Mouse (Mus musculus): ENCODE measurements at regions not wholly inside any gene's neighbourhood (a gene's known extent, or its start where the extent isn't known, plus 50 kb on each side); places are given as distances from the start of the nearest gene placed in this dataset.

GRCm38 (mm10) chr6:140304105-140304504 is 119.7 kb upstream of the Plekha5 start:
- TF ChIP-seq POLR2A (IDR thresholded peaks at IDR 0.05; ENCODE audit: borderline replicate concordance, low read depth, low read length) = no peak
- no peak overlapping the region for H3K27ac ChIP-seq (ENCODE audit: insufficient read depth, low read depth, low read length)
- no peaks in the 10 kb centered on the region for H3K4me1 ChIP-seq (ENCODE audit: control insufficient read depth, insufficient read depth, low read length)
- H3K4me3 ChIP-seq (ENCODE audit: insufficient read depth, low read length) = no peak overlapping the region

DNA sequence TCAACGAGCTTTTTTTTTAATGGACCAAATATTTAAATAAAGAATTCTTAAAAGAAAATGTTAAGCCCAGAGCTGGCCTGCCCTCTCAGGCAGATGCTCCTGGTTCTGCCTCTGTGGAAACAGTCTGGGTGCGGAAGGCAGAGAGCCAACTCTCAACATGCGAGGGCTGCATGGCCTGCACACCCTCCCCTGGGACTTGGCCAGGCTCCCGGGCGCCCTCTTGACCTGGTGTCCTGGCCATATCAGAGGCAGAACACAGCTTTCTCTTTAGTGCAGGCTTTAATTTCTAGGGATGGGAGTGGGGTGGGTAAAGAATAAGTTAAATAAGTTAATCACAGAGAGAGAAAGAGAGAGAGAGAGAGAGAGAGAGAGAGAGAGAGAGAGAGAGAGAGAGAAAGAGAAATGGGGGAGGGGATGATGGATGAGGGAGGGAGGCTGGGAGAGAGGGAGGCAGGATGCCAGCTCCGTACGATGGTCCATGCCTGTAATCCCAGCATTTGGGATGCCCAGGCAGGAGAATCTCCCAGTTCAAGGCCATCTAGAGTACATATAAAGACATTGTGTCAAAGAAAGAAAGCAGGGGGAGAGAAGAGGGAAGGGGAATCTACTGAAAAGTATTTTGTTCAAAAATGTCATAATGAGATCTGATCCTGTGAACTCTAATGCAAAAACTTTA is 123.2 kb upstream of the Plekha5 start:
- Histone ChIP-seq H3K4me1 (ENCODE audit: control insufficient read depth, insufficient read depth, low read length) (no peaks in the 10 kb centered on the region), H3K4me3 (ENCODE audit: insufficient read depth, low read length) (no peak overlapping the region), H3K27ac (ENCODE audit: insufficient read depth, low read depth, low read length) (no peak overlapping the region)
- no peak for TF ChIP-seq POLR2A (IDR thresholded peaks at IDR 0.05; ENCODE audit: borderline replicate concordance, low read depth, low read length)
- TF ChIP-seq CTCF (IDR thresholded peaks at IDR 0.05; ENCODE audit: low read depth, low read length) = no peak

DNA sequence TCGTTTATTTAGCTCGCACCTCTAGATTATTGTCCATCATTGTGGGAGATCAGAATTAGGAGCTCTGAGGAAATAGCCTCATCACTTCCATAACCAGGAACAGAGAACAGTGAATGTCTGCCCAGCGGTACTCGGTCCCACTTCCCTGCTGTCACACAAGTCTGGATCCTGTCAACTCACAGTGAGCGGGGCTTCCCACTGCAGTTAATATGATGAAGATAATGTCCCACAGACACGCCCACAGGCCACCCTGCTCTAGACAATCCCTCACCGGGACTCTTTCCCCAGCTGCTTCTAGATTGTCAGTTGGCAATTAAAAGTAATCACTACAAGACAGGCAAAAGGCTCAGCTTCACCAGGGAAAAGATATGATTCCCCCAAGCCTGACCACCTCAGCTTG is 124.2 kb upstream of the Plekha5 start:
- Histone ChIP-seq H3K4me1 (ENCODE audit: control insufficient read depth, insufficient read depth, low read length) (no peaks in the 10 kb centered on the region), H3K4me3 (ENCODE audit: insufficient read depth, low read length) (no peak overlapping the region), H3K27ac (ENCODE audit: insufficient read depth, low read depth, low read length) (no peak overlapping the region)
- TF ChIP-seq POLR2A (IDR thresholded peaks at IDR 0.05; ENCODE audit: borderline replicate concordance, low read depth, low read length) (no peak), CTCF (IDR thresholded peaks at IDR 0.05; ENCODE audit: low read depth, low read length) (no peak)

GRCm38 (mm10) chr6:140297969-140298554 is 125.8 kb upstream of the Plekha5 start:
- TF ChIP-seq POLR2A (IDR thresholded peaks at IDR 0.05; ENCODE audit: borderline replicate concordance, low read depth, low read length) (no peak), CTCF (IDR thresholded peaks at IDR 0.05; ENCODE audit: low read depth, low read length) (no peak)

GRCm38 (mm10) chr6:140297561-140297960 is 126.3 kb upstream of the Plekha5 start:
- Histone ChIP-seq H3K4me1 (ENCODE audit: control insufficient read depth, insufficient read depth, low read length) (no peaks in the 10 kb centered on the region), H3K27ac (ENCODE audit: insufficient read depth, low read depth, low read length) (no peak overlapping the region), H3K4me3 (ENCODE audit: insufficient read depth, low read length) (no peak overlapping the region)
- TF ChIP-seq POLR2A (IDR thresholded peaks at IDR 0.05; ENCODE audit: borderline replicate concordance, low read depth, low read length) (no peak), CTCF (IDR thresholded peaks at IDR 0.05; ENCODE audit: low read depth, low read length) (no peak)

More at GRCm38 (mm10) chr6:140297969-140298554, 125.8 kb upstream of the Plekha5 start:
- no peaks in the 10 kb centered on the region for H3K4me1 ChIP-seq (ENCODE audit: control insufficient read depth, insufficient read depth, low read length)
- H3K27ac ChIP-seq (ENCODE audit: insufficient read depth, low read depth, low read length) = no peak overlapping the region
- H3K4me3 ChIP-seq (ENCODE audit: insufficient read depth, low read length) = no peak overlapping the region

DNA sequence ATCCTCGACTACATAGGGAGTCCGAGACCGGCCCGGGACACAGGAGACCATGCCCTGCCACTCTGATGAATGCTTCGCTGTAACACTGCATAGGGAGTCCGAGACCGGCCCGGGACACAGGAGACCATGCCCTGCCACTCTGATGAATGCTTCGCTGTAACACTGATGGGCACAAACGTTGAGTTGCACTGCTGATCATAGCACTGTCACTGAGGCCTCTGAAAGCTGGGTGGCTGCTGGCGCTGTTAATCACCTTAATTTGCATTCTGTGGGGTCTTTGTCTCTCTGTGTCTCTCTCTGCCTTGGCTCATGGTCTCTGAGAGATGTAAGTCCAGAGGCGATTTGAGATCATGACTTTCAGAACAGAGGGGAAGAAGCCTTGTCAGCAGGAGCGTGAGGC is 133.7 kb upstream of the Plekha5 start:
- Histone ChIP-seq H3K4me1 (ENCODE audit: control insufficient read depth, insufficient read depth, low read length) (no peaks in the 10 kb centered on the region), H3K4me3 (ENCODE audit: insufficient read depth, low read length) (no peak overlapping the region), H3K27ac (ENCODE audit: insufficient read depth, low read depth, low read length) (no peak overlapping the region)
- no peak for TF ChIP-seq CTCF (IDR thresholded peaks at IDR 0.05; ENCODE audit: low read depth, low read length)

GRCm38 (mm10) chr6:140288799-140289198 is 135.1 kb upstream of the Plekha5 start:
- Histone ChIP-seq H3K4me3 (ENCODE audit: insufficient read depth, low read length) (no peak overlapping the region), H3K27ac (ENCODE audit: insufficient read depth, low read depth, low read length) (no peak overlapping the region), H3K4me1 (ENCODE audit: control insufficient read depth, insufficient read depth, low read length) (no peaks in the 10 kb centered on the region)
- TF ChIP-seq POLR2A (IDR thresholded peaks at IDR 0.05; ENCODE audit: borderline replicate concordance, low read depth, low read length) (no peak), CTCF (IDR thresholded peaks at IDR 0.05; ENCODE audit: low read depth, low read length) (no peak)

- no peak overlapping the region for H3K27ac ChIP-seq (ENCODE audit: insufficient read depth, low read depth, low read length)
- no peak overlapping the region for H3K4me3 ChIP-seq (ENCODE audit: insufficient read depth, low read length)
- no peak for TF ChIP-seq CTCF (IDR thresholded peaks at IDR 0.05; ENCODE audit: low read depth, low read length)
- no peak for TF ChIP-seq POLR2A (IDR thresholded peaks at IDR 0.05; ENCODE audit: borderline replicate concordance, low read depth, low read length)
- H3K4me1 ChIP-seq (ENCODE audit: control insufficient read depth, insufficient read depth, low read length) = no peaks in the 10 kb centered on the region
These were observed 141.6 kb upstream of the Plekha5 start for GRCm38 (mm10) chr6:140282285-140282577.

- Histone ChIP-seq H3K4me1 (ENCODE audit: control insufficient read depth, insufficient read depth, low read length) (no peaks in the 10 kb centered on the region), H3K4me3 (ENCODE audit: insufficient read depth, low read length) (no peak overlapping the region), H3K27ac (ENCODE audit: insufficient read depth, low read depth, low read length) (no peak overlapping the region)
- TF ChIP-seq CTCF (IDR thresholded peaks at IDR 0.05; ENCODE audit: low read depth, low read length) (no peak), POLR2A (IDR thresholded peaks at IDR 0.05; ENCODE audit: borderline replicate concordance, low read depth, low read length) (no peak)
These were observed 142.2 kb upstream of the Plekha5 start for GRCm38 (mm10) chr6:140281488-140282284.

DNA sequence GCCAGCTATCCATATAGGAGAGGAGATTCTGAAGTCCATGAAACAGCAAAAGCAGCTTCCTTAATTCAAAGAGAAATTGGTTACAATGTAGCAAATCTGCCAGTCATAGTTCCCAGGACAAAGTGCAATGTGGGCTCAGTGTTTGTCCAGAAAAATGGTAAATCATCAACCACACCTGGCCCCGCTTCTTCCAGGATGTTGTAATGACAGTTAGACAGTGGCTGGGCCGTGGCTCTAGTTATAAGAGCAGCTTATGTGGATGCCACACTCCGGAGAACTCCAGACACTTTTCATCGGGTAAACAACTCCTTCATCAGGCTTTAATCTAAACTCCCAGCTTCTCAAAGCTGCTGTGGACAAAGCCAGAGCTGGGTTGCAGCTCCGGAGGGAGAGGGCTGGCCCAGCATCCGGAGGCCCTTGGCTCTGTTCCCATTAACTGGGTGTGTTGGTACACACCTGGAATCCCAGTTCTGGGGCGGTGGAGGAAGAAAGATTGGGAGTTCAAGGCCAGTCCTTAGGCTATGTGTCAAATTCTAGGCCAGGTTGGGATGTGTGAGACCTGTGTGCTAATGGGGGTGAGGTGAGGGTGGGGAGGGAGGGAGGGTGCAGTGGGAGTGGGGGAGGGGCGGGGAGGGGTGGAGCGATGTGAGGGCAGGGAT is 142.9 kb upstream of the Plekha5 start:
- Histone ChIP-seq H3K4me1 (ENCODE audit: control insufficient read depth, insufficient read depth, low read length) (no peaks in the 10 kb centered on the region), H3K4me3 (ENCODE audit: insufficient read depth, low read length) (no peak overlapping the region)
- no peak for TF ChIP-seq CTCF (IDR thresholded peaks at IDR 0.05; ENCODE audit: low read depth, low read length)
- TF ChIP-seq POLR2A (IDR thresholded peaks at IDR 0.05; ENCODE audit: borderline replicate concordance, low read depth, low read length) = no peak

More for the DNA sequence above, 142.9 kb upstream of the Plekha5 start:
- H3K27ac ChIP-seq (ENCODE audit: insufficient read depth, low read depth, low read length) = no peak overlapping the region

Data from bone marrow macrophage, adult 2 months (primary cell).